ENCODE assay signal across 17 mouse cellular contexts in genomic region chr6:31097254-31097653, GRCm38 (mm10).
DNase-seq lines count a peak whose midpoint lies in the region; ATAC-seq and TF ChIP-seq lines count a peak whose summit lies in the region.
"Had no signal": no experiment of that assay in that cellular context is flagged by ENCODE, and none has a peak within 500 bp of the region (broad histone marks: within the 10 kb centered on the region; RNA-seq: fewer than 3 reads in every experiment).

No protein-coding gene starts in this region.

- peaks cover 25% of the 10 kb centered on the region for H3K36me3 ChIP-seq in heart, adult 2 months (ENCODE audit: control insufficient read depth, insufficient read depth, low read length)
- H3K36me3 ChIP-seq in hindbrain, embryonic 13.5 days = no peaks in the 10 kb centered on the region
- no peaks in the 10 kb centered on the region for H3K36me3 ChIP-seq in hindbrain, embryonic 11.5 days (ENCODE audit: control insufficient read depth, insufficient read depth, low read length)
- no peaks in the 10 kb centered on the region for H3K36me3 ChIP-seq in midbrain, embryonic 13.5 days
- H3K36me3 ChIP-seq in midbrain, postnatal 0 days (ENCODE audit: insufficient read depth, low read length) = no peaks in the 10 kb centered on the region
- H3K36me3 ChIP-seq in heart, postnatal 0 days (replicated peaks; ENCODE audit: control insufficient read depth, insufficient read depth, low read length) = no peaks in the 10 kb centered on the region
- H3K36me3 ChIP-seq: intestine, embryonic 15.5 days; kidney, embryonic 15.5 days; neural tube, embryonic 13.5 days had no signal

- TF ChIP-seq EP300 in heart, adult 2 months (IDR thresholded peaks at IDR 0.05; ENCODE audit: insufficient read depth, low read depth, low read length) = no peak
- no peak for TF ChIP-seq EP300 in heart, postnatal 0 days (IDR thresholded peaks at IDR 0.05; ENCODE audit: low read depth)

- no peak for TF ChIP-seq POLR2A in heart, adult 2 months (IDR thresholded peaks at IDR 0.05; ENCODE audit: insufficient read depth, low read depth, low read length)

- peaks cover 41% of the 10 kb centered on the region for H3K4me1 ChIP-seq in heart, adult 2 months (ENCODE audit: control insufficient read depth, insufficient read depth, low read length)
- H3K4me1 ChIP-seq in hindbrain, embryonic 13.5 days (replicated peaks) = peaks cover 22% of the 10 kb centered on the region
- 0 out of 2 replicates have a peak, but pooled peaks cover 9% of the 10 kb centered on the region for H3K4me1 ChIP-seq in hindbrain, embryonic 11.5 days (replicated peaks; ENCODE audit: control insufficient read depth, insufficient read depth, low read length)
- H3K4me1 ChIP-seq in midbrain, embryonic 13.5 days (replicated peaks) = peaks cover 45% of the 10 kb centered on the region
- 0 out of 2 replicates have a peak, but pooled peaks cover 2% of the 10 kb centered on the region for H3K4me1 ChIP-seq in midbrain, postnatal 0 days (ENCODE audit: insufficient read depth, low read length)
- H3K4me1 ChIP-seq in heart, postnatal 0 days (ENCODE audit: control insufficient read depth, insufficient read depth) = peaks cover 39% of the 10 kb centered on the region

- H3K9me3 ChIP-seq in hindbrain, embryonic 13.5 days = no peaks in the 10 kb centered on the region
- H3K9me3 ChIP-seq in hindbrain, embryonic 11.5 days (ENCODE audit: control insufficient read depth, low read length) = no peaks in the 10 kb centered on the region
- no peaks in the 10 kb centered on the region for H3K9me3 ChIP-seq in midbrain, embryonic 13.5 days
- H3K9me3 ChIP-seq in midbrain, postnatal 0 days (ENCODE audit: low read length) = no peaks in the 10 kb centered on the region
- H3K9me3 ChIP-seq in heart, postnatal 0 days (replicated peaks; ENCODE audit: control insufficient read depth, low read length) = no peaks in the 10 kb centered on the region
- H3K9me3 ChIP-seq: intestine, embryonic 15.5 days; kidney, embryonic 15.5 days; liver, embryonic 13.5 days; neural tube, embryonic 13.5 days had no signal

- WGBS in heart, adult 2 months = 37% methylated on average over 9 of the region's 9 CpGs
- WGBS in hindbrain, embryonic 13.5 days = 86% methylated on average over 9 of the region's 9 CpGs
- 88% methylated on average over 9 of the region's 9 CpGs for WGBS in hindbrain, embryonic 11.5 days
- WGBS in midbrain, embryonic 13.5 days = 88% methylated on average over 9 of the region's 9 CpGs
- WGBS in midbrain, postnatal 0 days = 80% methylated on average over 9 of the region's 9 CpGs
- WGBS in heart, postnatal 0 days = 64% methylated on average over 9 of the region's 9 CpGs

- intact Hi-C loops in heart, adult 2 months (cut with DNase I) = loop anchor here (2.0 kb wide), 1 partner anchor 16 kb away; no protein-coding TSS in a partner anchor

- peaks cover 5% of the 10 kb centered on the region for H3K79me2 ChIP-seq in heart, adult 2 months (replicated peaks; ENCODE audit: control insufficient read depth, insufficient read depth, low read length)

- H3K9ac ChIP-seq in heart, adult 2 months (ENCODE audit: low read depth, low read length) = no peak overlapping the region
- H3K9ac ChIP-seq in hindbrain, embryonic 13.5 days = no peak overlapping the region
- no peak overlapping the region for H3K9ac ChIP-seq in hindbrain, embryonic 11.5 days (ENCODE audit: low read depth, low read length)
- H3K9ac ChIP-seq in midbrain, embryonic 13.5 days (replicated peaks) = no peak overlapping the region
- H3K9ac ChIP-seq in midbrain, postnatal 0 days (replicated peaks; ENCODE audit: low read length, poor library complexity, severe bottlenecking) = no peak overlapping the region
- 0 out of 2 replicates have a peak overlapping the region, but pooled peaks have one; percentile 3 for H3K9ac ChIP-seq in heart, postnatal 0 days (replicated peaks; ENCODE audit: low read depth, low read length)
- H3K9ac ChIP-seq: intestine, embryonic 15.5 days; kidney, embryonic 15.5 days; liver, embryonic 13.5 days; neural tube, embryonic 13.5 days had no signal

- H3K27ac ChIP-seq in heart, adult 2 months = peak overlapping the region; percentile 73
- 0 out of 2 replicates have a peak overlapping the region, but pooled peaks have one; percentile 18 for H3K27ac ChIP-seq in hindbrain, embryonic 13.5 days
- no peak overlapping the region for H3K27ac ChIP-seq in hindbrain, embryonic 11.5 days (ENCODE audit: low read depth, low read length)
- peak overlapping the region; percentile 74; the same call in 1 of the 2 replicates for H3K27ac ChIP-seq in midbrain, embryonic 13.5 days
- H3K27ac ChIP-seq in midbrain, postnatal 0 days (ENCODE audit: low read depth, low read length) = no peak overlapping the region
- peak overlapping the region; percentile 93 for H3K27ac ChIP-seq in heart, postnatal 0 days (ENCODE audit: low read depth)
- H3K27ac ChIP-seq: intestine, embryonic 15.5 days; kidney, embryonic 15.5 days; liver, embryonic 13.5 days had no signal

- H3K27me3 ChIP-seq in heart, adult 2 months (ENCODE audit: control insufficient read depth, insufficient read depth, low read length) = no peaks in the 10 kb centered on the region
- no peaks in the 10 kb centered on the region for H3K27me3 ChIP-seq in hindbrain, embryonic 13.5 days
- H3K27me3 ChIP-seq in hindbrain, embryonic 11.5 days (ENCODE audit: control insufficient read depth, insufficient read depth, low read length) = no peaks in the 10 kb centered on the region
- H3K27me3 ChIP-seq in midbrain, embryonic 13.5 days = no peaks in the 10 kb centered on the region
- H3K27me3 ChIP-seq in midbrain, postnatal 0 days (ENCODE audit: insufficient read depth, low read length) = no peaks in the 10 kb centered on the region
- H3K27me3 ChIP-seq in heart, postnatal 0 days (ENCODE audit: control insufficient read depth, insufficient read depth, low read length) = no peaks in the 10 kb centered on the region
- H3K27me3 ChIP-seq: intestine, embryonic 15.5 days; kidney, embryonic 15.5 days; liver, embryonic 13.5 days; neural tube, embryonic 13.5 days had no signal

- no peak for ATAC-seq in hindbrain, embryonic 13.5 days (ENCODE audit: low FRiP score)
- ATAC-seq in hindbrain, embryonic 11.5 days (ENCODE audit: low FRiP score) = no peak
- no peak for ATAC-seq in midbrain, embryonic 13.5 days
- no peak for ATAC-seq in midbrain, postnatal 0 days (ENCODE audit: low FRiP score)
- no peak for ATAC-seq in heart, postnatal 0 days (ENCODE audit: insufficient read depth, low read depth)

- no peak for TF ChIP-seq CTCF in heart, adult 2 months (IDR thresholded peaks at IDR 0.05)
- TF ChIP-seq CTCF in midbrain, postnatal 0 days (IDR thresholded peaks at IDR 0.05) = no peak
- TF ChIP-seq CTCF in heart, postnatal 0 days (IDR thresholded peaks at IDR 0.05; ENCODE audit: low read depth) = no peak

- DNase-seq in heart, adult 2 months = no peak
- no peak for DNase-seq in heart, adult 8-10 months (ENCODE audit: low spot score)
- DNase-seq in hindbrain, embryonic 11.5 days (ENCODE audit: low spot score) = no peak
- DNase-seq in midbrain, postnatal 0 days (ENCODE audit: low spot score) = no peak
- no peak for DNase-seq in heart, postnatal 0 days (ENCODE audit: low spot score)
- DNase-seq in right cerebral cortex, postnatal 4 days = no peak
- DNase-seq: adrenal gland, adult 2 months; cerebellum, postnatal 25 days; gastrocnemius, postnatal 36 days; layer of hippocampus, postnatal 36 days; liver, embryonic 13.5 days; thymus, postnatal 25 days had no signal

- no peak overlapping the region for H3K4me2 ChIP-seq in hindbrain, embryonic 13.5 days
- H3K4me2 ChIP-seq in hindbrain, embryonic 11.5 days (replicated peaks; ENCODE audit: low read depth, low read length) = no peak overlapping the region
- no peak overlapping the region for H3K4me2 ChIP-seq in midbrain, embryonic 13.5 days (replicated peaks)
- no peak overlapping the region for H3K4me2 ChIP-seq in midbrain, postnatal 0 days (ENCODE audit: low read depth, low read length, poor library complexity, severe bottlenecking)
- H3K4me2 ChIP-seq in heart, postnatal 0 days (ENCODE audit: low read depth, low read length) = no peak overlapping the region
- H3K4me2 ChIP-seq: intestine, embryonic 15.5 days; kidney, embryonic 15.5 days; liver, embryonic 13.5 days; neural tube, embryonic 13.5 days had no signal

- no peak overlapping the region for H3K4me3 ChIP-seq in heart, adult 2 months
- no peak overlapping the region for H3K4me3 ChIP-seq in hindbrain, embryonic 13.5 days
- no peak overlapping the region for H3K4me3 ChIP-seq in hindbrain, embryonic 11.5 days (ENCODE audit: low read depth, low read length)
- no peak overlapping the region for H3K4me3 ChIP-seq in midbrain, embryonic 13.5 days (replicated peaks)
- no peak overlapping the region for H3K4me3 ChIP-seq in midbrain, postnatal 0 days (ENCODE audit: low read depth, low read length)
- no peak overlapping the region for H3K4me3 ChIP-seq in heart, postnatal 0 days (ENCODE audit: low read depth, low read length)
- H3K4me3 ChIP-seq: intestine, embryonic 15.5 days; kidney, embryonic 15.5 days; liver, embryonic 13.5 days; neural tube, embryonic 13.5 days had no signal

Comparison
In these comparisons a context has a peak if more than half of its experiments do, and no peak if none do; other contexts are left out.
1. H3K27ac ChIP-seq: peak in heart, adult 2 months (single experiment), hindbrain, embryonic 13.5 days (single experiment), midbrain, embryonic 13.5 days (single experiment) and heart, postnatal 0 days (single experiment); none in hindbrain, embryonic 11.5 days (single experiment) and midbrain, postnatal 0 days (single experiment).